Mouse (Mus musculus) heart, postnatal 36 days (tissue): Measurements from ENCODE around the gene Mt3. TPM values are rescaled to one million over a fixed set of nuclear protein-coding genes. Genes with fewer than 3 reads are reported as not detected.

Experiments
- DNase-seq, 2 experiments: peaks; one replicate each; pipeline ENCODE4 v3.0.0; 2021 to 2022
- intact Hi-C: fragments of 180-260 bp; cut with DNase I; formaldehyde crosslinking; loops from one replicate; pipeline ENCODE4 v1.15.1; 2025
- total RNA-seq, 2 experiments: library from RNA; stranded (reverse); gene quantifications; 2 replicates each; pipeline ENCODE4 v1.2.3; 2021

Gene Mt3
- total RNA-seq, 2 experiments from 2014 or later, result 1.9 to 4.1 TPM

GRCm38 (mm10) chr8:94182055-94182929, 29.9 kb downstream of the Mt3 start:
- intact Hi-C loops, result no loop called here
- no peak for DNase-seq

DNA sequence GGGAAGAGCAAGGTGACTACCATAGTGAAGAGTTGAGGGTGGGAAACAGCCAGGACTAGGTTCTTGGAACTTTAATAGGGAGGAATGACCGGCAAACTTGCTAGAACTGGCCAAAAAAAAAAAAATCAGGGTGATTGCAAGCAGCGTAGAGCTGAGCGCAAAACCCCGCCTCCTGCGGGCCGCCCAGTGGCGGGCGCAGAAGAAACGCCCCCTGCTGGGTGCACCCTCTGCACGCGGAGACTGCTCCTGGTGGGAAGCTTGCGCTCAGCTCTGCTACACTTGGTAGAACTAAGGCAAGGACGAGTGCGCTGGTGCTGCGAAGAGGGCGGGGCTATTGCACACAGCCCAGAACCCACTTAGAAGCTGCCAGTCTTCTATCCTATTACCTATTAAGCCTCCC, 30.7 kb downstream of the Mt3 start:
- intact Hi-C loops, result no loop called here
- peak; percentile 82 to 83 for DNase-seq

DNA sequence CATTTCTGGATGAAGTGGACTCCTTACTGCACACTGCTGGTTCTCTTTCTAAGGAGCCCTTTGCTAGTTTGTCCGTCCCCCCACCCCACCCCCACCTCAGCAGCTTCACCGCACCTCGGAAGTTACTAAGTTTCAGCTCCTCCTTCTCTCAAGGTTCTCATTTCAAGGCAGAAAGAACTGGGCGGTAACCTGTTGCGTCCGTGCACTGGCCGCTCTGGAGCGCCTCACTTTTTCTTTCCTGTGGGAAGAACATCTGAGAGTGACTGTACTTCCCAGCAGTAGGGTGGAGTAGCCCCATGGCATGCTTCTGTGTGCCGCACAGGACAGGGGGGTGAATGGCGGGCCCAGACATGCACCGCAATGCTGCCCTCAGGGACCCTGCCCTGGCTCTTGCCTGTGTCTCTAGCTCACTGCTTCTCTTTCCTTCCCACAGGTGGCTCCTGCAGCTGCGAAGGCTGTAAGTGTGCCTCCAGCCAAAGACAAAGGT, 32.0 kb downstream of the Mt3 start:
- DNase-seq, result no peak
- intact Hi-C loops, result no loop called here

GRCm38 (mm10) chr8:94185791-94186190, 33.4 kb downstream of the Mt3 start:
- intact Hi-C loops, result loop anchor here (1.0 kb wide), 1 partner anchor 18 kb away; no protein-coding TSS in a partner anchor
- no peak for DNase-seq

GRCm38 (mm10) chr8:94186542-94186941, 34.1 kb downstream of the Mt3 start:
- DNase-seq, result peak; percentile 75
- intact Hi-C loops, result loop anchor here (1.0 kb wide), 1 partner anchor 19 kb away; no protein-coding TSS in a partner anchor

GRCm38 (mm10) chr8:94187290-94188002, 35.0 kb downstream of the Mt3 start:
- no peak for DNase-seq

DNA sequence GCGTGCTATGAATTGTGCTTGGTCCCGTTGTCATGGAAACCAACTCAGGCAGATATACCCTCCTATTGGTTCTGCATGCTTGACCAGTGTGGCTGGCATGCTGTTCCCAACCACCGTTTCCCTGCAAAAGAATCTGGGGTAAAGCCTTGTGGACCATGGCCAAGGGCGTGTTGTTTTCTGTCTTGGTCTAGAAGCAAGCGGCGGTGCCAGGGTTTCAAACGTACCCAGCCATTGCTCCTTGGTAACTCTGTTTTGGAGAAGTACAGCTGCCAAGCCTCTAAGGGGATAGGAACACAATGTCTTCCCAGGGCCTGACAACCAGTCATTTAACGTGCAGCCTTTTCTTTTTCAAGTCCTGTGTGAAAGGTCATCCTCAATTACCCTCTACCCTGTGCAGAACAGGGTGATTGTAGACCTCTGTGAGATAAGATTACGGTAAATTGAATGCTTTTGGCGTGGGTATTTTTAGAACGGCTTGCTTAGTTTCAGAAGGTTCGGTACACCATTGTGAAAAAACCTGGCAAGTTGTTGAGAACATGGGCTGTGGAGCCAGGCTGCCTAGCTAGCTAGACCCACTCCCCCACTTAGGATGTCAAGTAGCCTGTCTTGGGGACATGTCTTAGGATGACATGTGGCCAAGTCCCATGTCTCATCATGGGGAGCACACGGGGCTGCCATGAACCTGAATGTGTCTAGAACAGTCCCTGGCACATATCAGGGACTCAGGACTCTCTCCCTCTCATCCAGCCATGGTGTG, 37.0 kb downstream of the Mt3 start:
- DNase-seq, result peak; percentile 52 to 64
- intact Hi-C loops, result loop anchor here (10.0 kb wide), 1 partner anchor 595 kb away; no protein-coding TSS in a partner anchor

More at GRCm38 (mm10) chr8:94187290-94188002, 35.0 kb downstream of the Mt3 start:
- intact Hi-C loops, result no loop called here

DNA sequence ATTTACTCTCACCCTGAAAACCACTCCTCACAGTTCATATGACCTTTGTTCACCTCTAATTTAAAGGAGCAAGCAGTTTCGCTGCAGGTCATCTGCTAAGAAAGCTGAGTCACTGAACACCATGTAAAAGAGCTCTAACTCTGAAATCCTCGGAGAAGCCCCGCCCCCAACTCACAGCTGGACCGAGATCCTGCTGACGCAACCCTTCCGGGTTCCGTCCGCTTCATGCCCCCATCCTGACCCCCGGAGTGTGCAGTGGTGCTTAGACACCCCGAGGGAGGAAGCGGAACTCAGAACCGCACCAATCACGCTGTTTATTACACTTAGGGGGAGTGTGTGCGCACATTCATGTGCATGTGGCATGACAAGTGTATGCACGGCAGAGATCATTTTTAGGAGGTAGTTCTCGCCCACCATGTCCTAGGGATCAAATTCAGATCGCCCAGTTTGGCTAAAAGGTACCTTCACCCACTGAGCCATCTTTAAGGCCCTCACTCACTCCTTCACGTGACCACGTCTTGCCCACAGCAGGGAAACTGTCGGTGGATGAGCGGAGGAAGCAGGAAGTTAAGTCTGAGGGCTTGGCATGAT, 38.8 kb downstream of the Mt3 start:
- intact Hi-C loops, result loop anchor here (10.0 kb wide), 1 partner anchor 596 kb away; no protein-coding TSS in a partner anchor
- peak; percentile 73 to 77 for DNase-seq

DNA sequence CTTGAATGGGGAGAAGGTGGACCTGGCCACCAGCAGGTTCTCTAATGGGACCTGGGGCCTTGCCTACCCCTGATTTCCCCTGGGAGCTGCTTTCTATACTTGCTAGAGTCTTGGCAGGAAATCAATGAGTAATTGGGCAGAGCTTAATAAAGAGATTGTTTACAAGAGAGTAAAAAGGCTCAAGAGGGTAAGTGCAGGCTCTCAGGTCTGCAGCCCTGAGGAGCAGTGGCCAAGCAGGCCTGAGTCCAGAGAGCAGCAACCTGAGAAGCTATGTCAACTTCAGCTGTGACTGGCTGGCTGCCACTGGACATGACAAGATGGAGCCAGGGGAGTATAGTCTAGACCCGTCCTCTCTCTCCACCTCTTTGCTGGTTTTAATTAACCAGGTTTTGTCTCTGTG, 40.5 kb downstream of the Mt3 start:
- intact Hi-C loops, result loop anchor here (10.0 kb wide), 1 partner anchor 598 kb away; no protein-coding TSS in a partner anchor

GRCm38 (mm10) chr8:94194591-94195223, 42.3 kb downstream of the Mt3 start:
- no peak for DNase-seq
- intact Hi-C loops, result loop anchor here (10.0 kb wide), 1 partner anchor 600 kb away; no protein-coding TSS in a partner anchor

More for the DNA sequence above, 40.5 kb downstream of the Mt3 start:
- DNase-seq, result no peak

GRCm38 (mm10) chr8:94199202-94199869, 46.9 kb downstream of the Mt3 start:
- DNase-seq, result peak; percentile 64 to 75
- intact Hi-C loops, result loop anchor here (1.0 to 10.0 kb wide), 3 partner anchors 32 to 605 kb away; no protein-coding TSS in a partner anchor

Other genes starting within 250 kb of the Mt3 start
- 100 to 1,000 TPM; 124 to 131 TPM for gene Amfr, start 139.8 kb upstream of the Mt3 start, total RNA-seq
- 10 to 100 TPM; 21.8 to 24.1 TPM for gene Nudt21, start 115.6 kb upstream of the Mt3 start, total RNA-seq
- gene Ogfod1, start 115.4 kb upstream of the Mt3 start, total RNA-seq, result 10 to 100 TPM; 33.4 to 33.9 TPM
- gene Bbs2, start 53.7 kb upstream of the Mt3 start, total RNA-seq, result 1 to 10 TPM; 7.9 to 8.4 TPM
- not detected for gene Mt4, start 15.4 kb upstream of the Mt3 start, total RNA-seq
- 100 to 1,000 TPM; 160 to 162 TPM for gene Mt2, start 20.1 kb downstream of the Mt3 start, total RNA-seq
- 100 to 1,000 TPM; 482 to 504 TPM for gene Mt1, start 26.5 kb downstream of the Mt3 start, total RNA-seq
- 10 to 100 TPM; 15.1 to 15.2 TPM for gene Nup93, start 62.0 kb downstream of the Mt3 start, total RNA-seq
- under 1 TPM; 0.33 to 0.38 TPM for gene Slc12a3, start 176.6 kb downstream of the Mt3 start, total RNA-seq
- gene Herpud1, start 233.8 kb downstream of the Mt3 start, total RNA-seq, result 100 to 1,000 TPM; 281 to 377 TPM